Mouse (Mus musculus) layer of hippocampus, adult 9-11 months (tissue): ENCODE results near the gene Gm20843.
"Not testable (repeated sequence)": the region's sequence is repeated elsewhere in the genome, so short reads cannot be mapped to it uniquely, and the experiment has no call there.

Experiments
- DNase-seq: peaks from one replicate; pipeline ENCODE4 v3.0.0; 2022

The Gm20843 gene

GRCm38 (mm10) chrY:72247018-72247417, at the start of gene Gm20843:
Gm20843 (minus strand) TSS chrY:72247118.
- DNase-seq: not testable (repeated sequence)
